Mouse (Mus musculus) granulocyte monocyte progenitor cell, adult 5-6 weeks (primary cell): ENCODE results near the gene Rmnd5a. TPM values are rescaled to one million over a fixed set of nuclear protein-coding genes. Genes with fewer than 3 reads are reported as not detected.

Experiments
- total RNA-seq, 2 experiments: library from RNA; stranded (forward) in 1 of 2; stranded (reverse) in 1 of 2; fragments of 200-712, 200-1000 nt in 1 of 2; fragments of >200 nt in 1 of 2; fragmentation: Nextera tagmentation in 1 of 2; gene quantifications; 2 replicates each; pipeline ENCODE4 v1.2.3; 2014 to 2017

Rmnd5a gene
- total RNA-seq, 2 experiments from 2014 or later: 29.0 to 54.4 TPM

Other genes starting within 250 kb of the Rmnd5a start
- gene Fabp1, start 240.8 kb downstream of the Rmnd5a start, total RNA-seq (2014; fragmentation: Nextera tagmentation): 0.73 TPM in 1 of 2 replicates, not detected in the other
- gene Fabp1, start 240.8 kb downstream of the Rmnd5a start, total RNA-seq (2017): not detected in 2 replicates
- gene Krcc1, start 169.0 kb downstream of the Rmnd5a start, total RNA-seq (2014; fragmentation: Nextera tagmentation): 54.1 and 65.1 TPM in 2 replicates
- gene Krcc1, start 169.0 kb downstream of the Rmnd5a start, total RNA-seq (2017): 104 and 123 TPM in 2 replicates
- gene Smyd1, start 118.4 kb downstream of the Rmnd5a start, total RNA-seq (2014; fragmentation: Nextera tagmentation): not detected in 2 replicates
- not detected in 2 replicates for gene Smyd1, start 118.4 kb downstream of the Rmnd5a start, total RNA-seq (2017)
- gene Cd8b1, start 117.8 kb downstream of the Rmnd5a start, total RNA-seq (2014; fragmentation: Nextera tagmentation): not detected in 2 replicates
- not detected in 2 replicates for gene Cd8b1, start 117.8 kb downstream of the Rmnd5a start, total RNA-seq (2017)
- gene Cd8a, start 67.2 kb downstream of the Rmnd5a start, total RNA-seq (2014; fragmentation: Nextera tagmentation): not detected in 2 replicates
- not detected in 2 replicates for gene Cd8a, start 67.2 kb downstream of the Rmnd5a start, total RNA-seq (2017)
- gene Rnf103, start 53.3 kb upstream of the Rmnd5a start, total RNA-seq (2014; fragmentation: Nextera tagmentation): 7.1 and 8.6 TPM in 2 replicates
- 7.3 and 10.6 TPM in 2 replicates for gene Rnf103, start 53.3 kb upstream of the Rmnd5a start, total RNA-seq (2017)
- gene Chmp3, start 103.2 kb upstream of the Rmnd5a start, total RNA-seq (2014; fragmentation: Nextera tagmentation): 28.6 and 36.1 TPM in 2 replicates
- gene Chmp3, start 103.2 kb upstream of the Rmnd5a start, total RNA-seq (2017): 82.2 and 114 TPM in 2 replicates
- 28.8 and 53.4 TPM in 2 replicates for gene Kdm3a, start 192.4 kb upstream of the Rmnd5a start, total RNA-seq (2014; fragmentation: Nextera tagmentation)
- 21.8 and 36.9 TPM in 2 replicates for gene Kdm3a, start 192.4 kb upstream of the Rmnd5a start, total RNA-seq (2017)